Mouse (Mus musculus): ENCODE measurements around the gene Ube2l6. TPM values are rescaled to one million over a fixed set of nuclear protein-coding genes. Genes with fewer than 3 reads are reported as not detected.

Ube2l6 gene
- 26.1 and 27.8 TPM in 2 replicates for polyA plus RNA-seq (2015; fragmentation: Nextera tagmentation; extraction: Ambion mirVana)

GRCm38 (mm10) chr2:84798493-84798921 lies at the start of gene Ube2l6:
Gene Ube2l6, plus strand, starts transcription at chr2:84798828.
- no peaks in the 10 kb centered on the region for H3K9me3 ChIP-seq (ENCODE audit: control insufficient read depth, low read length)
- H3K4me3 ChIP-seq (ENCODE audit: low read length): peak within 1 kb of the TSS; percentile 64
- under 1% methylated on average over 21 of the region's 21 CpGs for WGBS
- ATAC-seq: peak; percentile 74
- H3K27ac ChIP-seq (ENCODE audit: low read depth, low read length): peak within 1 kb of the TSS; percentile 72
- peak within 1 kb of the TSS; percentile 99 for H3K4me2 ChIP-seq (ENCODE audit: low read length)
- peaks cover 2% of the 10 kb centered on the region; the same call in 1 of the 2 replicates for H3K4me1 ChIP-seq (ENCODE audit: control insufficient read depth, insufficient read depth, low read depth, low read length)
- peak within 1 kb of the TSS; percentile 72 for H3K9ac ChIP-seq (ENCODE audit: low read depth, low read length)
- no peaks in the 10 kb centered on the region for H3K36me3 ChIP-seq (ENCODE audit: control insufficient read depth, insufficient read depth, low read length)
- no peaks in the 10 kb centered on the region for H3K27me3 ChIP-seq (replicated peaks; ENCODE audit: control insufficient read depth, insufficient read depth, low read length)

GRCm38 (mm10) chr2:84750115-84750514 lies 48.5 kb upstream of the Ube2l6 start:
- 69% methylated on average over 6 of the region's 6 CpGs for WGBS

GRCm38 (mm10) chr2:84756245-84756644 lies 42.4 kb upstream of the Ube2l6 start:
- H3K36me3 ChIP-seq (ENCODE audit: control insufficient read depth, insufficient read depth, low read length): no peaks in the 10 kb centered on the region
- no peaks in the 10 kb centered on the region for H3K9me3 ChIP-seq (ENCODE audit: control insufficient read depth, low read length)
- ATAC-seq: no peak
- no peak overlapping the region for H3K27ac ChIP-seq (ENCODE audit: low read depth, low read length)
- no peak overlapping the region for H3K9ac ChIP-seq (ENCODE audit: low read depth, low read length)
- no peaks in the 10 kb centered on the region for H3K27me3 ChIP-seq (replicated peaks; ENCODE audit: control insufficient read depth, insufficient read depth, low read length)
- H3K4me3 ChIP-seq (ENCODE audit: low read length): no peak overlapping the region
- no peak overlapping the region for H3K4me2 ChIP-seq (ENCODE audit: low read length)
- whole genome bisulfite sequencing: 88% methylated on average over 5 of the region's 5 CpGs
- no peaks in the 10 kb centered on the region for H3K4me1 ChIP-seq (ENCODE audit: control insufficient read depth, insufficient read depth, low read depth, low read length)

More at GRCm38 (mm10) chr2:84750115-84750514, 48.5 kb upstream of the Ube2l6 start:
- no peak overlapping the region for H3K27ac ChIP-seq (ENCODE audit: low read depth, low read length)
- no peak overlapping the region for H3K9ac ChIP-seq (ENCODE audit: low read depth, low read length)
- no peaks in the 10 kb centered on the region for H3K27me3 ChIP-seq (replicated peaks; ENCODE audit: control insufficient read depth, insufficient read depth, low read length)
- no peak overlapping the region for H3K4me3 ChIP-seq (ENCODE audit: low read length)
- no peaks in the 10 kb centered on the region for H3K36me3 ChIP-seq (ENCODE audit: control insufficient read depth, insufficient read depth, low read length)
- no peaks in the 10 kb centered on the region for H3K9me3 ChIP-seq (ENCODE audit: control insufficient read depth, low read length)
- H3K4me2 ChIP-seq (ENCODE audit: low read length): no peak overlapping the region
- ATAC-seq: peak; percentile 34; the same call in 1 of the 2 replicates
- H3K4me1 ChIP-seq (ENCODE audit: control insufficient read depth, insufficient read depth, low read depth, low read length): no peaks in the 10 kb centered on the region

- Histone ChIP-seq H3K27me3 (replicated peaks; ENCODE audit: control insufficient read depth, insufficient read depth, low read length) (no peaks in the 10 kb centered on the region), H3K27ac (ENCODE audit: low read depth, low read length) (no peak overlapping the region), H3K36me3 (ENCODE audit: control insufficient read depth, insufficient read depth, low read length) (no peaks in the 10 kb centered on the region), H3K9ac (ENCODE audit: low read depth, low read length) (no peak overlapping the region), H3K4me2 (ENCODE audit: low read length) (no peak overlapping the region), H3K4me3 (ENCODE audit: low read length) (no peak overlapping the region), H3K9me3 (ENCODE audit: control insufficient read depth, low read length) (no peaks in the 10 kb centered on the region), H3K4me1 (ENCODE audit: control insufficient read depth, insufficient read depth, low read depth, low read length) (no peaks in the 10 kb centered on the region)
- WGBS: 55% methylated on average over 7 of the region's 7 CpGs
- ATAC-seq: no peak
Measured at GRCm38 (mm10) chr2:84757026-84757682, 41.5 kb upstream of the Ube2l6 start.

- H3K4me1 ChIP-seq (ENCODE audit: control insufficient read depth, insufficient read depth, low read depth, low read length): no peaks in the 10 kb centered on the region
- H3K36me3 ChIP-seq (ENCODE audit: control insufficient read depth, insufficient read depth, low read length): no peaks in the 10 kb centered on the region
- ATAC-seq: peak; percentile 76
- H3K9me3 ChIP-seq (ENCODE audit: control insufficient read depth, low read length): no peaks in the 10 kb centered on the region
- H3K27ac ChIP-seq (ENCODE audit: low read depth, low read length): no peak overlapping the region
- no peaks in the 10 kb centered on the region for H3K27me3 ChIP-seq (replicated peaks; ENCODE audit: control insufficient read depth, insufficient read depth, low read length)
- H3K9ac ChIP-seq (ENCODE audit: low read depth, low read length): no peak overlapping the region
- 6% methylated on average over 2 of the region's 2 CpGs for WGBS
- no peak overlapping the region for H3K4me2 ChIP-seq (ENCODE audit: low read length)
- H3K4me3 ChIP-seq (ENCODE audit: low read length): no peak overlapping the region
Measured at GRCm38 (mm10) chr2:84758542-84759127, 40.0 kb upstream of the Ube2l6 start.

- H3K27me3 ChIP-seq (replicated peaks; ENCODE audit: control insufficient read depth, insufficient read depth, low read length): no peaks in the 10 kb centered on the region
- no peak for ATAC-seq
- no peaks in the 10 kb centered on the region for H3K9me3 ChIP-seq (ENCODE audit: control insufficient read depth, low read length)
- no peaks in the 10 kb centered on the region for H3K4me1 ChIP-seq (ENCODE audit: control insufficient read depth, insufficient read depth, low read depth, low read length)
- WGBS: 72% methylated on average over 8 of the region's 8 CpGs
- no peak overlapping the region for H3K27ac ChIP-seq (ENCODE audit: low read depth, low read length)
- H3K9ac ChIP-seq (ENCODE audit: low read depth, low read length): no peak overlapping the region
- H3K4me3 ChIP-seq (ENCODE audit: low read length): no peak overlapping the region
- H3K36me3 ChIP-seq (ENCODE audit: control insufficient read depth, insufficient read depth, low read length): no peaks in the 10 kb centered on the region
- H3K4me2 ChIP-seq (ENCODE audit: low read length): no peak overlapping the region
Measured at GRCm38 (mm10) chr2:84760777-84761176, 37.9 kb upstream of the Ube2l6 start.

GRCm38 (mm10) chr2:84761309-84761708 lies 37.3 kb upstream of the Ube2l6 start:
- Histone ChIP-seq H3K9me3 (ENCODE audit: control insufficient read depth, low read length) (no peaks in the 10 kb centered on the region), H3K4me3 (ENCODE audit: low read length) (no peak overlapping the region), H3K27me3 (replicated peaks; ENCODE audit: control insufficient read depth, insufficient read depth, low read length) (no peaks in the 10 kb centered on the region), H3K36me3 (ENCODE audit: control insufficient read depth, insufficient read depth, low read length) (no peaks in the 10 kb centered on the region), H3K9ac (ENCODE audit: low read depth, low read length) (no peak overlapping the region), H3K27ac (ENCODE audit: low read depth, low read length) (no peak overlapping the region), H3K4me1 (ENCODE audit: control insufficient read depth, insufficient read depth, low read depth, low read length) (no peaks in the 10 kb centered on the region), H3K4me2 (ENCODE audit: low read length) (no peak overlapping the region)
- 85% methylated on average over 3 of the region's 3 CpGs for WGBS
- no peak for ATAC-seq

- Histone ChIP-seq H3K9ac (ENCODE audit: low read depth, low read length) (no peak overlapping the region), H3K9me3 (ENCODE audit: control insufficient read depth, low read length) (no peaks in the 10 kb centered on the region), H3K36me3 (ENCODE audit: control insufficient read depth, insufficient read depth, low read length) (no peaks in the 10 kb centered on the region), H3K27ac (ENCODE audit: low read depth, low read length) (no peak overlapping the region), H3K4me1 (ENCODE audit: control insufficient read depth, insufficient read depth, low read depth, low read length) (no peaks in the 10 kb centered on the region), H3K4me3 (ENCODE audit: low read length) (no peak overlapping the region), H3K27me3 (replicated peaks; ENCODE audit: control insufficient read depth, insufficient read depth, low read length) (no peaks in the 10 kb centered on the region), H3K4me2 (ENCODE audit: low read length) (no peak overlapping the region)
- no peak for ATAC-seq
- 94% methylated on average over 1 of the region's 1 CpGs for WGBS
Measured at GRCm38 (mm10) chr2:84761840-84762239, 36.8 kb upstream of the Ube2l6 start.

GRCm38 (mm10) chr2:84762295-84762694 lies 36.3 kb upstream of the Ube2l6 start:
- Histone ChIP-seq H3K4me2 (ENCODE audit: low read length) (no peak overlapping the region), H3K9ac (ENCODE audit: low read depth, low read length) (no peak overlapping the region), H3K4me1 (ENCODE audit: control insufficient read depth, insufficient read depth, low read depth, low read length) (no peaks in the 10 kb centered on the region), H3K36me3 (ENCODE audit: control insufficient read depth, insufficient read depth, low read length) (no peaks in the 10 kb centered on the region), H3K27me3 (replicated peaks; ENCODE audit: control insufficient read depth, insufficient read depth, low read length) (no peaks in the 10 kb centered on the region), H3K27ac (ENCODE audit: low read depth, low read length) (no peak overlapping the region), H3K4me3 (ENCODE audit: low read length) (no peak overlapping the region), H3K9me3 (ENCODE audit: control insufficient read depth, low read length) (no peaks in the 10 kb centered on the region)
- ATAC-seq: no peak
- WGBS: 51% methylated on average over 4 of the region's 4 CpGs

Data from hindbrain, embryonic 16.5 days (tissue).